Comparison of ENCODE assay signal across 10 mouse cellular contexts in genomic region chr11:46025962-46026392, GRCm38 (mm10). TPM values are rescaled to one million over a fixed set of nuclear protein-coding genes. Genes with fewer than 3 reads are reported as not detected.
A peak's percentile ranks its signal among the peaks of the same experiment; 100 is the strongest.
DNase-seq lines count a peak whose midpoint lies in the region; ATAC-seq lines count a peak whose summit lies in the region.
"Had no signal": no experiment of that assay in that cellular context is flagged by ENCODE, and none has a peak within 500 bp of the region (broad histone marks: within the 10 kb centered on the region; RNA-seq: fewer than 3 reads in every experiment).

No protein-coding gene starts in this region.

- no peak overlapping the region for H3K4me3 ChIP-seq in hindbrain, embryonic 11.5 days (ENCODE audit: low read depth, low read length)
- H3K4me3 ChIP-seq in hindbrain, embryonic 12.5 days = no peak overlapping the region
- H3K4me3 ChIP-seq: neural tube, embryonic 12.5 days had no signal

- H3K27ac ChIP-seq in hindbrain, embryonic 11.5 days (ENCODE audit: low read depth, low read length) = no peak overlapping the region
- H3K27ac ChIP-seq in hindbrain, embryonic 12.5 days = no peak overlapping the region
- H3K27ac ChIP-seq: neural tube, embryonic 12.5 days had no signal

- intact Hi-C loops in gastrocnemius, postnatal 36 days (cut with DNase I) = no loop called here

- no peaks in the 10 kb centered on the region for H3K27me3 ChIP-seq in hindbrain, embryonic 11.5 days (ENCODE audit: control insufficient read depth, insufficient read depth, low read length)
- no peaks in the 10 kb centered on the region for H3K27me3 ChIP-seq in hindbrain, embryonic 12.5 days
- H3K27me3 ChIP-seq: neural tube, embryonic 12.5 days had no signal

- ATAC-seq in hindbrain, embryonic 11.5 days (ENCODE audit: low FRiP score) = peak; percentile 49
- no peak for ATAC-seq in hindbrain, embryonic 12.5 days (ENCODE audit: low FRiP score)
- no peak for ATAC-seq in frontal cortex, adult (ENCODE audit: low TSS enrichment)

- H3K9me3 ChIP-seq in hindbrain, embryonic 11.5 days (ENCODE audit: control insufficient read depth, low read length) = no peaks in the 10 kb centered on the region
- H3K9me3 ChIP-seq in hindbrain, embryonic 12.5 days (replicated peaks) = no peaks in the 10 kb centered on the region
- H3K9me3 ChIP-seq: neural tube, embryonic 12.5 days had no signal

- H3K4me2 ChIP-seq in hindbrain, embryonic 11.5 days (replicated peaks; ENCODE audit: low read depth, low read length) = no peak overlapping the region
- no peak overlapping the region for H3K4me2 ChIP-seq in hindbrain, embryonic 12.5 days (replicated peaks)
- H3K4me2 ChIP-seq: neural tube, embryonic 12.5 days had no signal

- DNase-seq in hindbrain, embryonic 11.5 days (ENCODE audit: low spot score) = peak; percentile 23
- peak; percentile 30 for DNase-seq in brain, adult 2 months (ENCODE audit: low read depth, low spot score)
- DNase-seq in gastrocnemius, postnatal 36 days = peak; percentile 29
- DNase-seq in lung, postnatal 10 days = peak; percentile 88
- DNase-seq in frontal cortex, adult 2 months (ENCODE audit: extremely low spot score in 1 of 2, low spot score in 1 of 2) = no peak
- no peak for DNase-seq in frontal cortex, postnatal 36 days (ENCODE audit: low spot score in 2 of 2)
- DNase-seq: thymus, adult 2 months had no signal

- 45% methylated on average over 7 of the region's 7 CpGs for WGBS in hindbrain, embryonic 11.5 days
- WGBS in hindbrain, embryonic 12.5 days = 34% methylated on average over 7 of the region's 7 CpGs

- no peaks in the 10 kb centered on the region for H3K4me1 ChIP-seq in hindbrain, embryonic 11.5 days (replicated peaks; ENCODE audit: control insufficient read depth, insufficient read depth, low read length)
- no peaks in the 10 kb centered on the region; the same call in 1 of the 2 replicates for H3K4me1 ChIP-seq in hindbrain, embryonic 12.5 days
- H3K4me1 ChIP-seq: neural tube, embryonic 12.5 days had no signal

- H3K9ac ChIP-seq in hindbrain, embryonic 11.5 days (ENCODE audit: low read depth, low read length) = no peak overlapping the region
- H3K9ac ChIP-seq in hindbrain, embryonic 12.5 days = no peak overlapping the region
- H3K9ac ChIP-seq: neural tube, embryonic 12.5 days had no signal

- H3K36me3 ChIP-seq in hindbrain, embryonic 11.5 days (ENCODE audit: control insufficient read depth, insufficient read depth, low read length) = no peaks in the 10 kb centered on the region
- H3K36me3 ChIP-seq in hindbrain, embryonic 12.5 days = no peaks in the 10 kb centered on the region
- H3K36me3 ChIP-seq: neural tube, embryonic 12.5 days had no signal

RNA-seq across cellular contexts. Expression of gene Gm12166, which starts 26.1 kb away (rescaled TPM):
- polyA plus RNA-seq in hindbrain, embryonic 11.5 days (2014; fragmentation: Nextera tagmentation; extraction: Ambion mirVana) = 2.7 and 4.1 TPM in 2 replicates
- polyA plus RNA-seq in hindbrain, embryonic 12.5 days (2016; fragmentation: Nextera tagmentation; extraction: Ambion mirVana) = 2.7 and 5.6 TPM in 2 replicates
- under 1 TPM in 1 of 2 experiments, not detected in 1; 0.54 TPM for total RNA-seq in gastrocnemius, postnatal 36 days (2021)
- polyA plus RNA-seq in frontal cortex, adult 2 months (2012; rRNA removed) = 6.2 and 8.3 TPM in 2 replicates

RNA-seq across cellular contexts. Expression of gene Adam19, which starts 29.8 kb away (rescaled TPM):
- 9.4 and 9.6 TPM in 2 replicates for polyA plus RNA-seq in hindbrain, embryonic 11.5 days (2014; fragmentation: Nextera tagmentation; extraction: Ambion mirVana)
- polyA plus RNA-seq in hindbrain, embryonic 12.5 days (2016; fragmentation: Nextera tagmentation; extraction: Ambion mirVana) = 17.3 and 18.4 TPM in 2 replicates
- 1 to 10 TPM; 4.4 TPM for total RNA-seq in gastrocnemius, postnatal 36 days (2021)
- 9.1 and 10.0 TPM in 2 replicates for polyA plus RNA-seq in frontal cortex, adult 2 months (2012; rRNA removed)

RNA-seq across cellular contexts. Expression of gene Sox30, which starts 45.9 kb away (rescaled TPM):
- 0.15 and 0.25 TPM in 2 replicates for polyA plus RNA-seq in hindbrain, embryonic 11.5 days (2014; fragmentation: Nextera tagmentation; extraction: Ambion mirVana)
- polyA plus RNA-seq in hindbrain, embryonic 12.5 days (2016; fragmentation: Nextera tagmentation; extraction: Ambion mirVana) = 0.14 and 0.25 TPM in 2 replicates
- total RNA-seq in gastrocnemius, postnatal 36 days (2021) = not detected
- 0.12 and 0.17 TPM in 2 replicates for polyA plus RNA-seq in frontal cortex, adult 2 months (2012; rRNA removed)

Comparison
In these comparisons a context has a peak if more than half of its experiments do, and no peak if none do; other contexts are left out.
1. DNase-seq: peak in hindbrain, embryonic 11.5 days (single experiment), brain, adult 2 months (single experiment), gastrocnemius, postnatal 36 days (2 of 2) and lung, postnatal 10 days (single experiment); none in frontal cortex, adult 2 months (0 of 2) and frontal cortex, postnatal 36 days (0 of 2).